Mouse (Mus musculus): ENCODE measurements around the gene Htr1f. TPM values are rescaled to one million over a fixed set of nuclear protein-coding genes. Genes with fewer than 3 reads are reported as not detected.

Gene Htr1f
- polyA plus RNA-seq, 1 experiment from 2014 or later = not detected

GRCm38 (mm10) chr16:64877314-64877713 is 228.3 kb downstream of the Htr1f start:
- Histone ChIP-seq H3K4me3 (no peak overlapping the region), H3K4me1 (no peaks in the 10 kb centered on the region), H3K27ac (no peak overlapping the region), H3K9me3 (replicated peaks) (no peaks in the 10 kb centered on the region), H3K36me3 (no peaks in the 10 kb centered on the region), H3K27me3 (ENCODE audit: low read depth, poor library complexity, severe bottlenecking) (no peaks in the 10 kb centered on the region)
- WGBS = 93% methylated on average over 3 of the region's 3 CpGs
- no peak for DNase-seq (ENCODE audit: low spot score)

DNA sequence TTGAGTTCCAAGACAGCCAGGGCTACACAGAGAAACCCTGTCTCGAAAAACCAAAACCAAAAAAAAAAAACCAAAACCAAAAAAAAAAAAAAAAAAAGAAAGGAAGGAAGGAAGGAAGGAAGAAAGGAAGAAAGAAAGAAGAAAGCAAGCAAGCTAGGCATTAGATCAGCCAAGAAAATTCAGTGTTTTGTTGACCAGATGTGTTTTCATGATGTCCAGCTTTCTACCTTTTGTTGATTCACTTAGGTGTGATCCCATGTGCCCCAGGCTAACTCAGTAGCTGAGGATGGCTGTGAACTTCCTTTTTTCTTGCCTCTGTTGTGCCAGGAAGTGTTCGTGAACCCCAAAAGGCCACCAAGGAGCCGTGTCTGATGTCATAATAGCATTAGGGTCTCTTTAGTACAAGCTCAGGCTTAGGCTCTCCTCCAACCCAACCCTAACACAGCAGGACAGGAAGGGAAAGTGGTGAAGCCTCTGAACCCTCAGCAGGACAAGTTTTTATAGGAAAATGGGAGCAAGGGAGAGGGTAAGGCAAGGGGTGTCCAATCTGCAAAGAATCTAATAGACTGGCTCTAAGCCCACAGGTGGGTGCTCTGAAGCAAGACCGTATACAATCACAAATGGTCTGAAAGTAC is 228.9 kb downstream of the Htr1f start:
- no peaks in the 10 kb centered on the region for H3K27me3 ChIP-seq (ENCODE audit: low read depth, poor library complexity, severe bottlenecking)
- H3K4me1 ChIP-seq = no peaks in the 10 kb centered on the region
- 88% methylated on average over 4 of the region's 4 CpGs for WGBS

GRCm38 (mm10) chr16:64875822-64876221 is 229.8 kb downstream of the Htr1f start:
- DNase-seq (ENCODE audit: low spot score) = no peak
- Histone ChIP-seq H3K27me3 (ENCODE audit: low read depth, poor library complexity, severe bottlenecking) (no peaks in the 10 kb centered on the region), H3K9me3 (replicated peaks) (no peaks in the 10 kb centered on the region), H3K4me3 (no peak overlapping the region), H3K27ac (no peak overlapping the region), H3K36me3 (no peaks in the 10 kb centered on the region), H3K4me1 (no peaks in the 10 kb centered on the region)
- 96% methylated on average over 1 of the region's 1 CpGs for WGBS

More for the DNA sequence above, 228.9 kb downstream of the Htr1f start:
- no peak overlapping the region for H3K27ac ChIP-seq
- H3K4me3 ChIP-seq = no peak overlapping the region
- H3K36me3 ChIP-seq = no peaks in the 10 kb centered on the region
- no peak for DNase-seq (ENCODE audit: low spot score)
- no peaks in the 10 kb centered on the region for H3K9me3 ChIP-seq (replicated peaks)

GRCm38 (mm10) chr16:64875384-64875783 is 230.3 kb downstream of the Htr1f start:
- no peak overlapping the region for H3K4me3 ChIP-seq
- WGBS = 97% methylated on average over 10 of the region's 10 CpGs
- DNase-seq (ENCODE audit: low spot score) = no peak

More at GRCm38 (mm10) chr16:64875384-64875783, 230.3 kb downstream of the Htr1f start:
- H3K36me3 ChIP-seq = no peaks in the 10 kb centered on the region
- H3K27ac ChIP-seq = no peak overlapping the region
- no peaks in the 10 kb centered on the region for H3K4me1 ChIP-seq
- no peaks in the 10 kb centered on the region for H3K9me3 ChIP-seq (replicated peaks)
- H3K27me3 ChIP-seq (ENCODE audit: low read depth, poor library complexity, severe bottlenecking) = no peaks in the 10 kb centered on the region

Small RNA genes lying within 50 kb of the gene (microRNA-seq; reads per million reads assigned to microRNA genes)
- not detected for gene Gm23374

Data from limb, embryonic 10.5 days (tissue).